Mouse (Mus musculus): ENCODE measurements at regions not wholly inside any gene's neighbourhood (a gene's known extent, or its start where the extent isn't known, plus 50 kb on each side); places are given as distances from the start of the nearest gene placed in this dataset.

GRCm38 (mm10) chr8:8829230-8829629, 138.9 kb upstream of the Arglu1 start:
- no peak for TF ChIP-seq CTCF (IDR thresholded peaks at IDR 0.05; ENCODE audit: borderline replicate concordance, insufficient read depth, low read depth, low read length)
- no peak for TF ChIP-seq POLR2A (IDR thresholded peaks at IDR 0.05; ENCODE audit: borderline replicate concordance, insufficient read depth, low read length)

Measured in cerebellum, adult 2 months (tissue).